Mouse (Mus musculus) limb, embryonic 11.5 days (tissue): ENCODE results near the gene Dtnb. TPM values are rescaled to one million over a fixed set of nuclear protein-coding genes. Genes with fewer than 3 reads are reported as not detected.

Source experiments
- ATAC-seq: fragments of 200-750 bp; cut with Nextera tagmentation; 2 replicates; pipeline ENCODE4 v1.8.0; 2017; ENCODE audit warnings: low read depth; ENCODE audit not compliant: insufficient number of reproducible peaks, low FRiP score, low TSS enrichment
- DNase-seq: peaks from one replicate; pipeline ENCODE4 v3.0.0-alpha.2; 2015; ENCODE audit warnings: low spot score
- H3K27ac ChIP-seq: fragments of 300-500 bp; sonication (generic); replicated peaks from 2 replicates; pipeline ENCODE4 v1.5.1; 2014; ENCODE audit warnings: low read depth, mild to moderate bottlenecking, low read length
- H3K27me3 ChIP-seq: fragments of 300-500 bp; sonication (generic); 2 replicates; pipeline ENCODE4 v1.6.1; 2014; ENCODE audit warnings: mild to moderate bottlenecking, low read length, mixed read lengths; ENCODE audit not compliant: control insufficient read depth, insufficient read depth
- H3K36me3 ChIP-seq: fragments of 300-500 bp; sonication (generic); 2 replicates; pipeline ENCODE4 v1.6.1; 2014; ENCODE audit warnings: mild to moderate bottlenecking, low read length, moderate library complexity, mixed read lengths; ENCODE audit not compliant: control insufficient read depth, insufficient read depth
- H3K4me1 ChIP-seq: fragments of 300-500 bp; sonication (generic); 2 replicates; pipeline ENCODE4 v1.6.1; 2014; ENCODE audit warnings: low read length, mixed read lengths; ENCODE audit not compliant: control insufficient read depth, insufficient read depth
- H3K4me2 ChIP-seq: fragments of 300-500 bp; sonication (generic); 2 replicates; pipeline ENCODE4 v1.6.1; 2014; ENCODE audit warnings: low read depth, mild to moderate bottlenecking, moderate library complexity; ENCODE audit not compliant: severe bottlenecking
- H3K4me3 ChIP-seq: fragments of 300-500 bp; sonication (generic); 2 replicates; pipeline ENCODE4 v1.5.1; 2014; ENCODE audit warnings: low read depth, low read length
- H3K9ac ChIP-seq: fragments of 300-500 bp; sonication (generic); 2 replicates; pipeline ENCODE4 v1.6.1; 2014; ENCODE audit warnings: mild to moderate bottlenecking, low read length
- H3K9me3 ChIP-seq: fragments of 300-500 bp; sonication (generic); 2 replicates; pipeline ENCODE4 v1.6.1; 2016; ENCODE audit warnings: low read length; ENCODE audit not compliant: control insufficient read depth
- WGBS: fragments of 180-500 bp; shearing (Covaris S2); extraction: QIAGEN DNeasy Blood & Tissue Kit; methylation state at CpG from one replicate; pipeline ENCODE4 v1.1.7; 2014; 5-methylcytosine and 5-hydroxymethylcytosine counted together
- polyA plus RNA-seq: library from polyadenylated mRNA; unstranded; fragments of >200 nt; fragmentation: Nextera tagmentation; extraction: Ambion mirVana; gene quantifications from 2 replicates; pipeline ENCODE4 v1.2.1, GENCODE M21; 2014

Dtnb gene
- polyA plus RNA-seq, 1 experiment from 2014 or later: 41.1 TPM

- no peak overlapping the region for H3K9ac ChIP-seq
- H3K4me1 ChIP-seq: no peaks in the 10 kb centered on the region
- no peaks in the 10 kb centered on the region for H3K27me3 ChIP-seq
- 0 out of 2 replicates have a peak, but pooled peaks cover 2% of the 10 kb centered on the region for H3K36me3 ChIP-seq
- 93% methylated on average over 3 of the region's 3 CpGs for WGBS
- H3K4me2 ChIP-seq: no peak overlapping the region
- ATAC-seq (no peak), DNase-seq (no peak)
- H3K9me3 ChIP-seq: no peaks in the 10 kb centered on the region
- H3K4me3 ChIP-seq: no peak overlapping the region
- no peak overlapping the region for H3K27ac ChIP-seq
Observed at GRCm38 (mm10) chr12:3756216-3756615, 184.0 kb downstream of the Dtnb start.

- 88% methylated on average over 3 of the region's 3 CpGs for WGBS
Observed at GRCm38 (mm10) chr12:3758127-3758526, 185.9 kb downstream of the Dtnb start.

GRCm38 (mm10) chr12:3759419-3759818 is 187.2 kb downstream of the Dtnb start:
- DNase-seq: no peak
- no peak overlapping the region for H3K4me3 ChIP-seq
- H3K4me2 ChIP-seq: no peak overlapping the region
- no peak overlapping the region for H3K27ac ChIP-seq
- no peaks in the 10 kb centered on the region for H3K36me3 ChIP-seq
- no peaks in the 10 kb centered on the region for H3K27me3 ChIP-seq
- no peaks in the 10 kb centered on the region for H3K4me1 ChIP-seq
- no peak overlapping the region for H3K9ac ChIP-seq
- H3K9me3 ChIP-seq: no peaks in the 10 kb centered on the region
- ATAC-seq: no peak
- 65% methylated on average over 4 of the region's 4 CpGs for WGBS

More at GRCm38 (mm10) chr12:3758127-3758526, 185.9 kb downstream of the Dtnb start:
- no peak overlapping the region for H3K4me3 ChIP-seq
- H3K27ac ChIP-seq: no peak overlapping the region
- no peaks in the 10 kb centered on the region for H3K27me3 ChIP-seq
- no peaks in the 10 kb centered on the region for H3K9me3 ChIP-seq
- DNase-seq (no peak), ATAC-seq (no peak)
- no peak overlapping the region for H3K9ac ChIP-seq
- no peak overlapping the region for H3K4me2 ChIP-seq
- H3K36me3 ChIP-seq: no peaks in the 10 kb centered on the region
- H3K4me1 ChIP-seq: no peaks in the 10 kb centered on the region

- 88% methylated on average over 4 of the region's 4 CpGs for WGBS
- Histone ChIP-seq H3K4me1 (no peaks in the 10 kb centered on the region), H3K27ac (no peak overlapping the region), H3K27me3 (no peaks in the 10 kb centered on the region), H3K36me3 (no peaks in the 10 kb centered on the region), H3K9ac (no peak overlapping the region), H3K9me3 (no peaks in the 10 kb centered on the region), H3K4me3 (no peak overlapping the region), H3K4me2 (no peak overlapping the region)
- ATAC-seq: no peak
- no peak for DNase-seq
Observed at GRCm38 (mm10) chr12:3760876-3761590, 188.9 kb downstream of the Dtnb start.

GRCm38 (mm10) chr12:3761591-3762295 is 189.6 kb downstream of the Dtnb start:
- DNase-seq (no peak), ATAC-seq (no peak)
- Histone ChIP-seq H3K4me1 (no peaks in the 10 kb centered on the region), H3K27ac (no peak overlapping the region), H3K9ac (no peak overlapping the region), H3K36me3 (no peaks in the 10 kb centered on the region), H3K4me2 (no peak overlapping the region), H3K27me3 (no peaks in the 10 kb centered on the region), H3K9me3 (no peaks in the 10 kb centered on the region), H3K4me3 (no peak overlapping the region)
- WGBS: 77% methylated on average over 6 of the region's 6 CpGs

- Histone ChIP-seq H3K36me3 (no peaks in the 10 kb centered on the region), H3K9me3 (no peaks in the 10 kb centered on the region), H3K27ac (no peak overlapping the region), H3K9ac (no peak overlapping the region), H3K4me3 (no peak overlapping the region), H3K27me3 (no peaks in the 10 kb centered on the region), H3K4me2 (no peak overlapping the region), H3K4me1 (no peaks in the 10 kb centered on the region)
- WGBS: 81% methylated on average over 3 of the region's 3 CpGs
- DNase-seq: no peak
- ATAC-seq: no peak
Observed at GRCm38 (mm10) chr12:3764191-3764804, 192.1 kb downstream of the Dtnb start.

GRCm38 (mm10) chr12:3767360-3767759 is 195.2 kb downstream of the Dtnb start:
- Histone ChIP-seq H3K4me1 (no peaks in the 10 kb centered on the region), H3K9ac (no peak overlapping the region), H3K27me3 (no peaks in the 10 kb centered on the region), H3K4me3 (no peak overlapping the region), H3K9me3 (no peaks in the 10 kb centered on the region), H3K36me3 (no peaks in the 10 kb centered on the region), H3K27ac (no peak overlapping the region), H3K4me2 (no peak overlapping the region)
- WGBS: 87% methylated on average over 8 of the region's 8 CpGs
- DNase-seq (no peak), ATAC-seq (no peak)

- Histone ChIP-seq H3K36me3 (no peaks in the 10 kb centered on the region), H3K4me3 (no peak overlapping the region), H3K27me3 (no peaks in the 10 kb centered on the region), H3K4me1 (no peaks in the 10 kb centered on the region), H3K9ac (no peak overlapping the region), H3K4me2 (no peak overlapping the region), H3K9me3 (no peaks in the 10 kb centered on the region), H3K27ac (no peak overlapping the region)
- DNase-seq (no peak), ATAC-seq (no peak)
- WGBS: 86% methylated on average over 4 of the region's 4 CpGs
Observed at GRCm38 (mm10) chr12:3768391-3768790, 196.2 kb downstream of the Dtnb start.
